In the genomic region with DNA sequence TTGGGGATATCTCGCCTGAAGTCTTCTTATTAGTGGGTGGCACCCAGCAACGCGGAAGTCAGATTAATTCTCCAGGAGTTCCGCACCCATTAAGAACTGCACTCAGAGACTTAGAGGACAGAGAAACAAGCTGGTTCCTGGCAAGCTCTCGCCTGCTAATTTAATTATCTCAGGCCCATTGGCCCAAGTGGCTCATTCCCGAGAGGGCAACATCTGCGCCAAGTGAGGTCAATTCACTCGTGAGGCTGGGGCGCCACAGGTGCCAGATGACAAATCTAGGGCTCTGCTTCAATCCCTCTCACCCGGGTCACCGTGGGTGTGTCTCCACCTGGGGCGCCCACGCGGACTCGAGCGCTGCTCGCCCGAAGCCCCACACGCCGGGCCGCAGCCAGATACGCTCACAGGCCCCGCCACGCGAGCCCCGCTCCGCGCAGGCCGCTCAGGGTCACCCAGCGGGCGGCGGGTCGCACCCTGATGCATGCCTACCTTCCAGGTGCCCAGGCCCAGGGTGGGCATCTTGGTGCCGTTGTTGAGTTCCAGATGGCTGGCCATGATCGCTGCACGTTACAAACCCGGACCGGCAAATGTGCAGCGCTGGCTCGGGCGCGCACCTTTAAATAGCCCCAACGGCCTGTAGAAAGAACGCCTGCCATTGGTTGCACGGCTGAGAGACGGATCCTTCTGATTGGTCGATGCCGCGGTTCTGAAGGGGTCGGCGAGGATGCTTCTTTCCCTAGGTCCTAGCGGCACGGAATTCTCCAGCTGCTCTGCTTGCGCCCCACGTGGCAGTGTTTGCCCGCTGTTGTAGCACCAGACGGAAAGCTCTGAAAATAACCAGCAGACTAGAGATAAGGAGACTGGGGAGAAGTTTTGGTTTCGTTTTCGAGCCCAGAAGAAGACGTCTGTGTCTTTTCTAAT, we compare ENCODE assay signal across 2 mouse cellular contexts.
TF ChIP-seq lines count a peak whose summit lies in the region.

Gene Akr1b3 (minus strand): TSS at position 625 of the 918 bp plus-strand sequence.

TF ChIP-seq in C2C12, 6 proteins besides CTCF, POLR2A, EP300 and RAD21 (continued from another document):
- no peak for TF ChIP-seq FOSL1 (IDR thresholded peaks at IDR 0.05; ENCODE audit: insufficient read depth, low read length, poor library complexity, severe bottlenecking)

TF ChIP-seq in myocyte, 11 proteins besides CTCF, POLR2A, EP300 and RAD21 (continued from another document):
- TF ChIP-seq MYOG (IDR thresholded peaks at IDR 0.05; ENCODE audit: control insufficient read depth in 1 of 3, insufficient read depth in 1 of 3, insufficient read length in 2 of 3, low read depth in 2 of 3) (peak; percentile 64 to 89 (median 81)), E2F4 (IDR thresholded peaks at IDR 0.05; ENCODE audit: insufficient read depth) (peak; percentile 60), POLR2AphosphoS2 (IDR thresholded peaks at IDR 0.05; ENCODE audit: insufficient read length, low read depth) (peak; percentile 76), USF1 (IDR thresholded peaks at IDR 0.05; ENCODE audit: low read depth) (peak; percentile 82), TCF12 (IDR thresholded peaks at IDR 0.05; ENCODE audit: insufficient read depth, poor library complexity, severe bottlenecking) (no peak), SRF (IDR thresholded peaks at IDR 0.05; ENCODE audit: control insufficient read depth, insufficient read length, low read depth) (peak; percentile 18), CEBPB (IDR thresholded peaks at IDR 0.05; ENCODE audit: insufficient read depth, poor library complexity, severe bottlenecking) (no peak)
